Mouse (Mus musculus): ENCODE measurements at regions not wholly inside any gene's neighbourhood (a gene's known extent, or its start where the extent isn't known, plus 50 kb on each side); places are given as distances from the start of the nearest gene placed in this dataset.
"Not testable (repeated sequence)": the region's sequence is repeated elsewhere in the genome, so short reads cannot be mapped to it uniquely, and the experiment has no call there.

- no peak overlapping the region for H3K4me3 ChIP-seq (ENCODE audit: low read length)
- DNase-seq (ENCODE audit: low spot score) (peak; percentile 3), ATAC-seq (no peak)
- no peaks in the 10 kb centered on the region for H3K27me3 ChIP-seq (ENCODE audit: insufficient read depth, low read length)
- H3K27ac ChIP-seq: no peak overlapping the region
- no peak overlapping the region for H3K4me2 ChIP-seq (ENCODE audit: low read depth, low read length)
- TF ChIP-seq CTCF (IDR thresholded peaks at IDR 0.05; ENCODE audit: low read depth): no peak
- WGBS: 62% methylated on average over 6 of the region's 6 CpGs
- H3K9ac ChIP-seq (replicated peaks; ENCODE audit: low read length): no peak overlapping the region
- no peaks in the 10 kb centered on the region for H3K4me1 ChIP-seq (ENCODE audit: insufficient read depth, low read length)
- no peaks in the 10 kb centered on the region for H3K9me3 ChIP-seq (ENCODE audit: low read length)
- H3K36me3 ChIP-seq (ENCODE audit: insufficient read depth, low read length): no peaks in the 10 kb centered on the region
Observed at GRCm38 (mm10) chr13:5347503-5348469, 513.5 kb upstream of the Klf6 start.

GRCm38 (mm10) chr13:5367058-5367797 is 494.1 kb upstream of the Klf6 start:
- Histone ChIP-seq H3K9me3 (ENCODE audit: low read length) (no peaks in the 10 kb centered on the region), H3K4me1 (ENCODE audit: insufficient read depth, low read length) (no peaks in the 10 kb centered on the region), H3K27ac (no peak overlapping the region), H3K27me3 (ENCODE audit: insufficient read depth, low read length) (no peaks in the 10 kb centered on the region), H3K4me2 (ENCODE audit: low read depth, low read length) (no peak overlapping the region), H3K36me3 (ENCODE audit: insufficient read depth, low read length) (no peaks in the 10 kb centered on the region), H3K9ac (replicated peaks; ENCODE audit: low read length) (no peak overlapping the region), H3K4me3 (ENCODE audit: low read length) (no peak overlapping the region)
- no peak for TF ChIP-seq CTCF (IDR thresholded peaks at IDR 0.05; ENCODE audit: low read depth)
- ATAC-seq (no peak), DNase-seq (ENCODE audit: low spot score) (no peak)
- WGBS: 88% methylated on average over 7 of the region's 7 CpGs

GRCm38 (mm10) chr13:5370007-5370406 is 491.3 kb upstream of the Klf6 start:
- WGBS: 80% methylated on average over 8 of the region's 8 CpGs
- Histone ChIP-seq H3K27ac (no peak overlapping the region), H3K27me3 (ENCODE audit: insufficient read depth, low read length) (no peaks in the 10 kb centered on the region), H3K36me3 (ENCODE audit: insufficient read depth, low read length) (no peaks in the 10 kb centered on the region), H3K9ac (replicated peaks; ENCODE audit: low read length) (no peak overlapping the region), H3K9me3 (ENCODE audit: low read length) (no peaks in the 10 kb centered on the region), H3K4me1 (ENCODE audit: insufficient read depth, low read length) (no peaks in the 10 kb centered on the region), H3K4me2 (ENCODE audit: low read depth, low read length) (no peak overlapping the region), H3K4me3 (ENCODE audit: low read length) (no peak overlapping the region)
- TF ChIP-seq CTCF (IDR thresholded peaks at IDR 0.05; ENCODE audit: low read depth): no peak
- DNase-seq (ENCODE audit: low spot score) (no peak), ATAC-seq (no peak)

GRCm38 (mm10) chr13:5373191-5373590 is 488.1 kb upstream of the Klf6 start:
- H3K4me1 ChIP-seq (ENCODE audit: insufficient read depth, low read length): no peaks in the 10 kb centered on the region
- no peak for DNase-seq (ENCODE audit: low spot score)
- no peak for TF ChIP-seq CTCF (IDR thresholded peaks at IDR 0.05; ENCODE audit: low read depth)
- no peaks in the 10 kb centered on the region for H3K27me3 ChIP-seq (ENCODE audit: insufficient read depth, low read length)
- H3K27ac ChIP-seq: no peak overlapping the region
- no peaks in the 10 kb centered on the region for H3K36me3 ChIP-seq (ENCODE audit: insufficient read depth, low read length)
- ATAC-seq: no peak
- no peak overlapping the region for H3K9ac ChIP-seq (replicated peaks; ENCODE audit: low read length)
- H3K9me3 ChIP-seq (ENCODE audit: low read length): no peaks in the 10 kb centered on the region
- no peak overlapping the region for H3K4me2 ChIP-seq (ENCODE audit: low read depth, low read length)
- H3K4me3 ChIP-seq (ENCODE audit: low read length): no peak overlapping the region

- no peaks in the 10 kb centered on the region for H3K9me3 ChIP-seq (ENCODE audit: low read length)
- H3K27ac ChIP-seq: no peak overlapping the region
- H3K9ac ChIP-seq (replicated peaks; ENCODE audit: low read length): no peak overlapping the region
- H3K4me3 ChIP-seq (ENCODE audit: low read length): no peak overlapping the region
- no peak for ATAC-seq
- H3K27me3 ChIP-seq (ENCODE audit: insufficient read depth, low read length): no peaks in the 10 kb centered on the region
- WGBS: 85% methylated on average over 4 of the region's 4 CpGs
- H3K4me1 ChIP-seq (ENCODE audit: insufficient read depth, low read length): no peaks in the 10 kb centered on the region
- DNase-seq (ENCODE audit: low spot score): no peak
- H3K4me2 ChIP-seq (ENCODE audit: low read depth, low read length): no peak overlapping the region
- TF ChIP-seq CTCF (IDR thresholded peaks at IDR 0.05; ENCODE audit: low read depth): no peak
- no peaks in the 10 kb centered on the region for H3K36me3 ChIP-seq (ENCODE audit: insufficient read depth, low read length)
Observed at GRCm38 (mm10) chr13:5408226-5408804, 453.0 kb upstream of the Klf6 start.

GRCm38 (mm10) chr13:5412052-5412451 is 449.2 kb upstream of the Klf6 start:
- no peak for TF ChIP-seq CTCF (IDR thresholded peaks at IDR 0.05; ENCODE audit: low read depth)
- Histone ChIP-seq H3K9ac (replicated peaks; ENCODE audit: low read length) (no peak overlapping the region), H3K36me3 (ENCODE audit: insufficient read depth, low read length) (no peaks in the 10 kb centered on the region), H3K27ac (no peak overlapping the region), H3K4me1 (ENCODE audit: insufficient read depth, low read length) (no peaks in the 10 kb centered on the region), H3K9me3 (ENCODE audit: low read length) (no peaks in the 10 kb centered on the region), H3K4me2 (ENCODE audit: low read depth, low read length) (no peak overlapping the region), H3K4me3 (ENCODE audit: low read length) (no peak overlapping the region), H3K27me3 (ENCODE audit: insufficient read depth, low read length) (no peaks in the 10 kb centered on the region)
- ATAC-seq (no peak), DNase-seq (ENCODE audit: low spot score) (no peak)

- H3K27me3 ChIP-seq (ENCODE audit: insufficient read depth, low read length); H3K27ac ChIP-seq; H3K4me3 ChIP-seq (ENCODE audit: low read length); H3K4me1 ChIP-seq (ENCODE audit: insufficient read depth, low read length); H3K4me2 ChIP-seq (ENCODE audit: low read depth, low read length); H3K9ac ChIP-seq (replicated peaks; ENCODE audit: low read length); H3K36me3 ChIP-seq (ENCODE audit: insufficient read depth, low read length); H3K9me3 ChIP-seq (ENCODE audit: low read length); ATAC-seq; DNase-seq (ENCODE audit: low spot score): not testable (repeated sequence)
Observed at GRCm38 (mm10) chr13:5413009-5413408, 448.3 kb upstream of the Klf6 start.

All from hindbrain, postnatal 0 days (tissue).